Mouse (Mus musculus) heart, postnatal 14 days (tissue): ENCODE measurements around the gene Prcp. TPM values are rescaled to one million over a fixed set of nuclear protein-coding genes. Genes with fewer than 3 reads are reported as not detected.
"Not testable (repeated sequence)": the region's sequence is repeated elsewhere in the genome, so short reads cannot be mapped to it uniquely, and the experiment has no call there.

ENCODE experiments used
- DNase-seq, 2 experiments: peaks; one replicate each; pipeline ENCODE4 v3.0.0; 2021 to 2022
- intact Hi-C: fragments of 180-260 bp; cut with DNase I; formaldehyde crosslinking; loops from one replicate; pipeline ENCODE4 v1.15.1; 2025
- total RNA-seq, 2 experiments: library from RNA; stranded (reverse); gene quantifications; 2 replicates each; pipeline ENCODE4 v1.2.3; 2021

Prcp gene
- total RNA-seq, 2 experiments from 2014 or later: 36.6 to 39.2 TPM

DNA sequence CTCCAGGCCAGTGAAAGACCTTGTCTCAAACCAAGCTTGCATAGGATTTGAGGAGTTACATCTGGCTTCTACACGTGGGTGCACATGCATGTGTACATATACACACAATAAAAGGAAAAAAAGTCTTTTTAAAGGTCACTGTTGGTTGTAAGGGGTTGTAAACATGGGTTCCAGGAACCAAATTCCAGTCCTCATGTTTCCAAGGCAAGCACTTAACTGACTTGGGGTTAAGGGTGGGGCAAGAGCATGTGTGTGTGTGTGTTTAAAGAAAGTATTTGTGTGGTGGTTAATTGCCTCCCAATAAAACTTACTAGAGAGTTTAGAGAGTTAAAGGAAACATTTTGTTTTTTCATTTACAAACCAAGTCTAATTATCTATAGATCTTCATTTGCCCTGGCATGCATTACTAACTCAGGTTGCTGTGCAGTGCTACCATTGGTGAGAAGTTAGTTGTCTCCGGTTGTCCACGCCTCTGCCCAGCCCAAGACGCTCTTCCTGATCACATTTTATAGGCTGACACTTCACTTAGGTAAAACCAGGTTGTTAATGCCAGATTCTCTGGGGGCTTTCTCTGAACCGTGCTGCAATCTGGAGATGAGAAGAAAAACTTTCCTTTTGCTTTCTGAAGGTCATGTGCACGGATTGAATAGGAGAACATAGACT, 10.9 kb downstream of the Prcp start:
- intact Hi-C loops: no loop called here
- DNase-seq: no peak

DNA sequence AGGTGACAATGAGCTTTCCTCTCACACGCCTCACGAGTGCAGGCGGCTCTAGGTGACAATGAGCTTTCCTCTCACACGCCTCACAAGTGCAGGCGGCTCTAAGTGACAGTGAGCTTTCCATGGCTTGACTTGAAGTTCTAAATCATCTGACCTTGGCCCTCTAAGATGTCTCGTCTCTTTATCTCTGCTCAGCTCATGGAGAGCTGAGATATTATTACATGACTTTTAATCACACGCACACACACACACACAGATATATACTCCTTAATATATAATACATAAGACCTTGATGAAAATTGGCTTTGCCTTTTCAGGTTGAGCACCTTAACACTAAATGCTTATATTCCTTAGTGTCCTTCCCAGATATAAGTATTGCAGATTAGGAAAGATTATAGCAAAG, 12.5 kb downstream of the Prcp start:
- no peak for DNase-seq
- intact Hi-C loops: no loop called here

DNA sequence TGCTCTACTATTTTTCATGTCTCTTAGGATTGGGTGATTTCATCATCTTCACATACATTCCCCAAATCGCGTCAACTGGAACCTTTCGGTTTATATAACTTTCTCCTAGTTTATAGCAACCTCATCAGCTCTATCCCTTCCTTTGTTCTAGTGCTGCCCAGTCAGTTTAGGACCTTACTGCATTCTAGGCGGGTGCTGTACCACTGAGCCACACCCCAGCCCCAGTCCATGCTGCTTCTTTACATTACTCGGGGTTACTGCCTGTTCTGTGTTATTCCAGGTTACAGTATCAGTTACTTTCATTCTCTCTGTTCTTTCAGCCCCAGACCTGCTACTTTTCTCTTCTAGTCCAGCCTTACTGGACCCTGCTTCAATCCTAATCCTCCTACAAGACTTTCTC, 13.0 kb downstream of the Prcp start:
- intact Hi-C loops: no loop called here
- DNase-seq: no peak

DNA sequence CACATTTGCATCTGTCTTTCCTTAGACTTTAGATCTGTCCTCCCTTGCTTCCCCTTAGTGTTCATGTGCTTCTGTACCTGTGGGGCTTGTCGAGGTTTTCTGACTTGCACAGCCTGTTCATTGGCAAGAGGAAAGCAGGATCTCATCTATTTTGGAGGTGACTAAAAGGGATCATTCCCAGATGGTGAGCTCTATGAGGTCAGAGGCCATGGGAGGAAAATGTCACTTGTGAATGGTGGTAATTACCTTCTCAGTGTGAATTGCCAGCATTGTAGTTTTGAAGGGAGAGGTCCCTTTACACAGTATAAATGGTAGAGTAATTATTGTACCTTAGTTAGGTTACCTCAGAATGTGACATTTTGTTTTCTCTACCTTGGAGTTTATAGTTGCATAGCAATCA, 15.9 kb downstream of the Prcp start:
- DNase-seq: no peak
- intact Hi-C loops: no loop called here

DNA sequence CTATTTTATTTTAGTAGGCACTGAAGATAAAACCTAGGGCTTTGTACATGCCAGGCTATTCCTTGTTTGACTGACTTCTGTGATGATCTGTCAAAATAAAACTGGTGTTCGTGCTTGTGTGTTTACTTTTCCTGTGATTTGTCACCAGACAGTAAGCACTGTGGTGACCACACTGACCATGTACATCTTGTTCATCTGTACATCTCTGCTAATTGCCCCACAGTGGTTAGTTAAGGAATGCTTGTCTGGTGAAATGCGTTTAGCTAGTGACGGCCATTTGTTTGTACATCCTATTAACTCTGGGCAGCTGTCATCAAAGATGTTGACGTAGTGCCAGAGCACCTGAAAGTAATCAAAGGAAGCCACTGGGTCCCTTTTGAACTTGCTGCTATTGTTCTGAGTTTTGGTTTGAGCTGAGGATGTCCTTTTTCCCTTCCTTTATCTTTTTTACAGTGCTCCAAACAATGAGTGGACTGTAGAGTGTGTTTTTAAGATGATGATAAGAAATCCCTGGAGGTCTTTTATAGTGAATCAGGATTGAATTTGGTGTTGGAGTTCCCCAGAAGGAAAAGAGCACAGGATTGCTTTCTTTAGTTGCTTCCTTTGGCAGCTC, 16.5 kb downstream of the Prcp start:
- intact Hi-C loops: no loop called here
- no peak for DNase-seq

DNA sequence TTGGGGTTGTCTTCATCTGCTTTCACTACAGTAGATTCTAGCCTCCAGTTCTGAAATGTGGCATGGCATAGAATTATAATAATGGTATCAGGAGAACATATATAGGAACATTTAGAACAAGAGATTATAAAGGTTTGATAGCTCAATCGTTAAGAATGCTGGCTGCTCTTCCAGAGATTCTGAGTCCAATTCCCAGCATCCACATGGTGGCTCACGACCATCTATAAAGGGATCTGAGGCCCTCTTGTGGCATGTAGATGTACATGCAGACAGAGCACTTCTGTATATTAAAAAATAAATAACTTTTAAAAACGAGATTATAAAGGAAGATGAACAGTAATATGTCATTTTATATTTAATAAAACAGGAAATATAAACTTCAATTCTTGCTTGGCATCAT, 19.2 kb downstream of the Prcp start:
- intact Hi-C loops: no loop called here
- no peak for DNase-seq

DNA sequence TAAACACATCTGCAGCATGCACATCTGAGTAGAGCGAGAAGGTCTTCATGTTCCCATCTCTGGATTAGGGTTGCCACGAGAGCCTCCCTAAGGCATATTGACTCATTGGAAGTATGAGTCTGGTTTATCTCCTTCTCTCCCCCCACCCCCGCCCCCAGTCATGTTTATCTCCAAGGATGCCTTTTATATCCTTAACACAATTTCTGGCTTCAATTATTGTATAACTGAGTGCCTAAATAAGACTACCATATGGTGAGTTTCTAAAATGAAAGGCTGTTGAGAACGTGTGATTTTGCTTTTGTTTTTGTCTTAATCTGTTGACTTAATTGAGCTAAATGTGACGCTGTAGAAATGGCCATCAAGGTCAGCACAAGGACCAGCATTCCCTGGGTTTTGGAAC, 21.8 kb downstream of the Prcp start:
- DNase-seq: no peak
- intact Hi-C loops: loop anchor here (5.0 kb wide), 2 partner anchors 41 to 66 kb away; no protein-coding TSS in a partner anchor

DNA sequence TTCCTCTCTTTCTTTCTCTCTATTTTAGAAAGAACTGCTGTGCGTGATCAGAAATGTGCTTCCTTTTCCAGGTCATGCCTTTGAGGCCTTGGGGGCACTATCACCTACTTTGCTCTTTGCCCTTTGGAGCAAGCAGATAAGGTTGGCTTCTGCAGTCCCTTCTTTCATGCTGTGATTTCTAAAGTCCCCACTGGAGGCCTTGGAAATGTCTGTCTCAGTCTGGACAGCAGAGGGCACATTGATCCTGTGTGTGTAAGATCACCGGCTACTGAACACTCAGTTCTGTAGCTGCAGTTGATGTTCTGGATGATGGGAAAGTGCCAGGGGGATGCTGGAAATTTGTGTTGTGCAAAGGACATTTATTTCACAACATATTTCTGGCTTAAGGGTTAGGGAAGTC, 22.8 kb downstream of the Prcp start:
- DNase-seq: peak in 1 of 2 experiments; percentile 36
- intact Hi-C loops: loop anchor here (5.0 kb wide), 2 partner anchors 40 to 65 kb away; no protein-coding TSS in a partner anchor

DNA sequence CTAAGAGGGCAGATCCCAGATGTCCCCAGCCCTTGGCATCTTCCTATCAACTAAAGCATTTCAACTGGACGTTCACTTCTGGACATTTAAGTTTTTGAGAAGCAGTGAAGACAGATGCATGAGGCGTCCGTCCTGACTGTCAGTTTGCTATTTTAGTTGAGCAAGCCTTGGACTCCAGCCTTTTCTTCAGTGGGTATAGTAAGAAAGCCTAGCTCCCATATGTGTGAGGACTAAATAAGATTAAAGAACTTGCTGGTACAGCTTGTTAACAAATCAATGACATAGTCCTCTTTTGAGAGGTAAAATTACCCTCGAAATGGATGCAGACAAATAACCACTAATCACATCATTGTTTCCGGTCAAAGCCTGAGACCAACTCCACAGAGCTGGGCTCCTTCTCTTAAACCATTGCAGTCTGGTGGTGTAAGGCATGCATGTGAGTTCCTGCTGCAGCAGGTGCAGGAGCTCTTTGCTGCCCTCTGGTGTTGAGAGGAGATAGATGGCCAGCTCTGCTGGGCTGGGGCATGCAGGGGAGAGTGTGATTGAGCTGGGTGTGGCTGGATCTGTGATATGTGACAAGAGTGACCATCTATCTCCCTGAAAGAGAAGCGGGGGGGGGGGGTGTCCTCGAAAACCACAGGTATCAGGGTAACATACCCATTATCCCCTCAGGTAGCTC, 29.2 kb downstream of the Prcp start:
- DNase-seq: peak; percentile 69 to 81
- intact Hi-C loops: no loop called here

DNA sequence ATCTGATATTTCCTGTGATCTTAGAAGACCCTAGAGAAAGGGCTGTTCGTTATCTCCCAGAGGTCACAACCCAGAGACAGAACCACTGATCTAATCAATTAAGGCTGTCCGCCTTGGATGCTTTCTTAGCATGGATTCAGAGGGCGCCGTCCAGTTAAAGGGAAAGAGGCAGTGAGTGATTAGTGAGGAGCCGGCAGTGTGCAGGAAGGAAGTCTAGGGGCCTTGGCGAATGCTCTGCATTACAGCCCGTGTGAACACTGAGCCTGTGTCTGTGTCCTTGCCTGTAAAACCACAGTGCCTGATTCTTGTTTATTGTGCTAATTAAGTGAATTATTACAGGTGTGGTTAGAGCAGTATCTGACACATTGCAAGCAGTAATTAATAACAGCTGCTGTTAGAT, 30.0 kb downstream of the Prcp start:
- intact Hi-C loops, DNase-seq: not testable (repeated sequence)

DNA sequence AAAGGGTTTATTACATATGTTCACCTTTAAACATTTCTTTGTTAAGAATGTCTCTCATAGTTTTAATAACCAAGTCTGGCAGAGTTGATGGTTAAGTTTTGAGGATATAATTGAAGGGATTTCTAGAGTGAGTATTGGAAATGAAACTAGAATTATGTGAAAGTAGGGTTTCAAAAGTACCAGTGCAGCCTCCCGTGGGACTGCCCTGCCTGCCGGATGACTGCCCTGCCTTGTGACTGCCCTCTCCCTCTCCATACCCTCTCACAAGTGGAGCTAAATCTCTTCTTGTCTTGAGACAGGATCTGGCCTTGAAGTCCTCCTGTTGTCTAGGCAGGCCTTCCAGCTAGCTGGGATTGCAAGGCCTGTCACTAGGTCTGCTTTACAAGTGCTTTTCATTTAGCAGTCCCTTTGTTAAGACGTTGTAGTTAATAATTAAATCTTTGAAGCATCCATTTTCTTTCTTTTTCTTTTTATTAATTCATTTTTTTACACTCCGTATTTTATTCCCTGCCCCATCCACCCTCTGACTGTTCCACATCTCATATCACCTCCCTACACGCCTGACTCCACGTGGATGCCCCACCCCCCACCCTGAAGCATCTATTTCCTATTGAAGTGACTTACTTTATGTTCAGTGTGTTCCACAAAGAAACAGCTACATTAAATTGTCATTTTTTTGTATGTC, 46.0 kb downstream of the Prcp start:
- intact Hi-C loops: no loop called here
- DNase-seq: no peak

DNA sequence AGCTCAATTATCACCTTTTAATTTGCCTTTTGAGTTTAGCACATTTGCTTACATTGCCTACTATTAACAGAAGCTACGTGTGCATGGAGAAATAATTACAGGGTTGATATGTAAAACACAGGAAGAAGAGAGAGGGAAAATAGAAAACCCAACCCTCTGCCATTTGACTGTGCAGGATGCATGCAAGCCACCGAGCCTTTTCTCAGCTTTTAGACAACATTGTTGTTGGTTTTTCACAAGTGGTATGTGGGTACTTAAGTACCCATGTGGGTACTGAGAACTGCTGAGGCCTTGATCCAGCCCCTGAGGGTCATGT, 46.5 kb downstream of the Prcp start:
- DNase-seq: no peak

DNA sequence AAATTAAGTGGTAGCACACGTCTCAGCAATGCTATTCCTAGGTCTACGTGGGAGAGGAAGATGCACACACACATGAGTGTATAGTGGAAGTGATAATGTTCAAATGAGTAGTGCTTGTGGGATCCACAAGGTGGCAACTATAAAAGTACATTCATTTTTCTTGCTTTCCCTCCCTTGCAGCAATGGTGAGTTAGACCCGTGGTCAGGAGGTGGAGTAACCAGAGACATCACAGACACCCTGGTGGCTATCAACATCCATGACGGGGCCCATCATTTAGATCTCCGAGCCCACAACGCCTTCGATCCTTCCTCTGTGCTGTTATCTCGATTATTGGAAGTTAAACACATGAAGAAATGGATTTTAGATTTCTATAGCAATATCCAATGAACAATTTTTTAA, 58.5 kb downstream of the Prcp start:
- intact Hi-C loops: loop anchor here (5.0 kb wide), 1 partner anchor 75 kb away; no protein-coding TSS in a partner anchor
- DNase-seq: no peak

More for the DNA sequence above, 46.5 kb downstream of the Prcp start:
- intact Hi-C loops: no loop called here

DNA sequence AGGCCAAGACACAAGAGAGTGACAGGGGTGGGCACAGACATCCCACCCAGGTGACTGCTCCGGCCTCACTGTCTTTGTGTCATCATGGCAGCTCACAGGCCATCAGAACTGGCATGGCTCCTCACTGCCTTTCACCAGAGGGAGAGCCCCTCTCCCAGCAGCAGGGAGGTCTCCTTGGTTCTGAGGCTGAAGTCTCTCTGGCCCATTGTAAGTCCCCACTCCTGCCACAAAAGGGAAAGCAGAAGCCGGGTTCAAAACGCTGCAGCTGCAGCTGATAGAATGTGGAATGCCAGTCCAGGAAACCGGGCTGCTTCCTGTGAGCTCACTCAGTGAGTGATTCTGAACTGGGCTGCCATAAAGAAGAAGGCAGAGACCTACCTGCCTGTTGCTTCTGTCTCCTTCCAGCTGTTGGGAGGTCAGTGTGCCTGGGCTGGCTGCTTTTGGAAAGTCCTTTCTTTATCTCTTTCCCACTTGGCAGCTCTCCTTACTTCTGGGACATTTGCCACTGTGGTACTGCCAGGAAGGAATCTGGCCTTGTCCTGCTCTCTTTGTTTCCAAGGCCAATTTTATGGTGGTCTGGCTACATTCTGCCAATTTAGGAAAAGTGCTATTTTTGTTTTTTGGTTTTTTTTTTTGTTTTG, 59.2 kb downstream of the Prcp start:
- intact Hi-C loops: loop anchor here (5.0 kb wide), 1 partner anchor 74 kb away; no protein-coding TSS in a partner anchor
- peak; percentile 52 to 76 for DNase-seq

DNA sequence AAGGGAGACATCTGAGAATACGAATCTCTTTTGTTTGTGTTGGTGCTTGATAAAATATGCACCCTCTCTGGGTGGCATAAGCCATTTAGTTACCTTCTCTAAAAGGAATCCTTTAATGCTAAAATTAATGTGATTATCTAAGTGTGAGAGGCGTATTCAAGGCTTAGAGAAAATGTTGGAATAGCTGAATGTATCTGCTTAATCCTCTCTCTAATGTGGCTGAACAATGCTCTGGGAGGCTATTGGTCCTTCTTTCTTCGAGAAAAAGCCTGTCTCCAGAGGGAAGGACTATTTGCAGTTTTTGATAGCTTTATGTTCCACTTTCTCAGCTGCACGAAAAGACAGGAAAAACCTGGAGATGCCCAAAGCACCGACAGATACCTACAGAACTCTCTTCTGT, 62.5 kb downstream of the Prcp start:
- intact Hi-C loops: loop anchor here (5.0 kb wide), 1 partner anchor 39 kb away; no protein-coding TSS in a partner anchor

DNA sequence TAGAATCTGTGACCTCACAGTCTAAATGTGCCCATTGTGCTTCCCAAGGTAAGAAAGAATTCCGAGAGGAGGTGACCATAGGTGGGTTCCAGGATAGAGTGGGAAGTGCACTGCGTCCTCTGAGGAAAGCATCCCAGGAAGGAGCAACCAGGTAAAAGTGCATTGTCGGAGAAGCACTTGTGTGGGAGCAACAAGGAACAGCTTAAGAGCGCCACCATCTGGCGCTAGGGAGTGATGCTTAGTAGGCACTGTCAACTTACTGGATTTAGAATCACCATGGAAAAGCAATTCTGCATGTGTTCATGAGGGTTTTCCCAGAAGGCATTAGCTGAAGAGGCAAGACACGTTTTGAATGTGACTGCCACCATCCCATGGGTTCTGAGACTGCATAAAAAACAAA, 63.7 kb downstream of the Prcp start:
- DNase-seq: peak; percentile 20 to 50
- intact Hi-C loops: loop anchor here (5.0 kb wide), 1 partner anchor 41 kb away; no protein-coding TSS in a partner anchor

More for the DNA sequence above, 62.5 kb downstream of the Prcp start:
- DNase-seq: no peak

DNA sequence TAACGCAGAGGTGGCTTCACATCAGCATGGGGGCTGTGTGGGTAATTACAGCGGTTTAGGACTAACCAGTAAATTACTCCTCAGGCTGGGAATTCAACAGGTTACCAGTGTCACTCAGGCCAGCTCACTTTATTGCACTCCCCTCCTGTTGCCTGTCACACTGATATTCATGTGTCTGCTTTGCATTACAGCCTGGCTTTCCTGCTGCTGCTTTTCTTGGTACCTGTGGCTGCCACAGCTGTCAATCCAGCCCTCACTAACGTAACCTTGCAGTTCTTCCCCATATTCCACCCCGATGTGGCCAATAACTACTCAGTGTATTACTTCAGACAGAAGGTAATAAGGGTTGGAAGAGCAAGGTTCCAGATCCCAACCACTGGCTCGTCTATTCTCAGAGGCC, 65.5 kb downstream of the Prcp start:
- no peak for DNase-seq
- intact Hi-C loops: loop anchor here (5.0 kb wide), 1 partner anchor 42 kb away; no protein-coding TSS in a partner anchor

DNA sequence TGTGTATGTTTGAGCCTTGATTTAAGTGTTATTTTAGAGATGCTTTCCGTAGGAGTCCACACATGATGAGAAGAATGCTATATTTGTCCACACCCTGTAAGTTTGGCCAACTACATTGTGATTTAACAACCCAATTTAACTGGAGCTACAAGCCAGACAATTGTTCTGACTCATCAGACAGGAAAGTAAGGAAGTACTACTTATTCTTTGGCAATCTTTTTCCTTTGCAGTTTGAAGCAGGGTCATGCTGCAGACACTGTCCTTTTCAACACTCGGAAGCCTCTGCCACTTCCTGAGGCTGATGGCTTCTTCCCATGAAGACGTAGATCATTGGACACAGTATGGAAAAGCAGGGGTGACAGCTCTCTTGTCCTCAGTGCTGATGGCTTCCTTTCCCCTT, 76.5 kb downstream of the Prcp start:
- intact Hi-C loops: no loop called here
- DNase-seq: no peak

DNA sequence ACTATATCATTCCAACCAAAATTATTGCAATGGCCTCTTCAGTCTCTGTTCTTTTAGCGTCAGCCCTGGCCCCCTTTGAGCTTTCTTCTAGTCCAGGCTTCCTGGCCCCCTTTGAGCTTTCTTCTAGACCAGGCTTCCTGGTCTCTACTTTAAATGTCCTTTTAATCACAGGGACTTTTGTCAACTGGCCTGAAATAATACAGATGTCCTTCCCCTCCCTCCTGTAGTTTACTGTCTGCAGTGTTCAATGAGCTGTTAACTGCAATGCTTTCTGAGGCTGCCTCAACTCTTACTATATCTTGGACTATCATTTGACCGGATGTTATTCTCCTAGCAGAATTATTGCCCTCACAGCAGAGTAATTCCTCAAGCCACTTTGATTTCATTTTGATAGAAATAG, 77.9 kb downstream of the Prcp start:
- DNase-seq: no peak
- intact Hi-C loops: no loop called here

DNA sequence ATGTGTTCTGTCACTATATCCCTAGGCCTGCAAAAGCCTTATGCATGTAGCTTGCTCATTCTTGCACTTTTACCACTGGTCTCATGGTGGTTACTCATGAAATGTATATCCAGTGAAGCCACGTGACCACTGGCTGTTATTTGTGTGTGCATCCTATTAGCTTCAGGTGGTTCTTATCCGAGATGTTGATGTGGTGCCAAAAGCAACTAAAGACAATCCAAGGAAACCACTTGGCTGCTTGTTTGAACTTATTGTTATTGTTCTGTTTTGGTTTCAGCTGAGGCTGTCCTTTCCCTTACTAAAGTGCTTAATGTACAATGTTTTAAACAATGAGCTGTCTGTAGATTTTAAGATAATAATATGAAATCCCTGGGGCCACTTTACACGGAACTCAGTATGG, 85.5 kb downstream of the Prcp start:
- DNase-seq: no peak
- intact Hi-C loops: loop anchor here (5.0 kb wide), 3 partner anchors 62 to 332 kb away; partner anchors contain the start of genes Ddias and Prcp
